Mouse (Mus musculus): Measurements from ENCODE around the gene Tmem63c. TPM values are rescaled to one million over a fixed set of nuclear protein-coding genes. Genes with fewer than 3 reads are reported as not detected.
A peak's percentile ranks its signal among the peaks of the same experiment; 100 is the strongest.

Tmem63c gene
- total and polyA plus RNA-seq, 3 experiments: 0.04 TPM; not detected in 2

DNA sequence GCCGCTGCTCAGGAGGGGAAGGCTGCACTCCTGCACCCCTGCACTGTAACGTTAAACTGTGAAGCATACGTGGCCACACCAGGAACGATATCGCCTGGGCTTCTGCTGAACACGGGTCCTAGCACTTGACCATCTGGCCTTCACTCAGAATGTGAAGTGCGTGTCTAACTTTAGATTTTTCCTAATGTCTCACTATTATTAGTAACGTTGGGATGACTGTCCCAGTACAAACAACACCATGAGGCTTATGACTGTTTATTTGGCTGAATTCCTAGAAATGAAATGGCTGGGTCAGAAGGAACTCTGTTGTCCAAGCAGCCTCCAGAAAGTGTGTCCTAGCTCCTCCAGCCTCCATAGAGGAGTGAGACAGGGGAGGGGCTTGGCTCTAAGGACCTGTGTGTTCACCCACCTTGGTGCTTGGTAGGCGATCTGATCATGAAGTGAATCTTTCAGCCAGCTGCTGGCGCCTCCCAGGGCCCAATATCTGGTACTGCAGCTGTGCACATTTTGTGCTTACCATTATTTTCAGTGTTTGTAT is 21.8 kb upstream of the Tmem63c start (continued):
- TF ChIP-seq POLR2A (IDR thresholded peaks at IDR 0.05; ENCODE audit: control insufficient read depth in 1 of 2, insufficient read depth in 1 of 2, low read depth in 1 of 2, low read length in 2 of 2, poor library complexity in 1 of 2): no peak
- TF ChIP-seq RCOR1 (IDR thresholded peaks at IDR 0.05; ENCODE audit: low read depth, low read length): no peak
- TF ChIP-seq USF2 (IDR thresholded peaks at IDR 0.05; ENCODE audit: borderline replicate concordance in 1 of 2, insufficient read depth in 1 of 2, low read depth in 1 of 2, low read length in 2 of 2): no peak

DNA sequence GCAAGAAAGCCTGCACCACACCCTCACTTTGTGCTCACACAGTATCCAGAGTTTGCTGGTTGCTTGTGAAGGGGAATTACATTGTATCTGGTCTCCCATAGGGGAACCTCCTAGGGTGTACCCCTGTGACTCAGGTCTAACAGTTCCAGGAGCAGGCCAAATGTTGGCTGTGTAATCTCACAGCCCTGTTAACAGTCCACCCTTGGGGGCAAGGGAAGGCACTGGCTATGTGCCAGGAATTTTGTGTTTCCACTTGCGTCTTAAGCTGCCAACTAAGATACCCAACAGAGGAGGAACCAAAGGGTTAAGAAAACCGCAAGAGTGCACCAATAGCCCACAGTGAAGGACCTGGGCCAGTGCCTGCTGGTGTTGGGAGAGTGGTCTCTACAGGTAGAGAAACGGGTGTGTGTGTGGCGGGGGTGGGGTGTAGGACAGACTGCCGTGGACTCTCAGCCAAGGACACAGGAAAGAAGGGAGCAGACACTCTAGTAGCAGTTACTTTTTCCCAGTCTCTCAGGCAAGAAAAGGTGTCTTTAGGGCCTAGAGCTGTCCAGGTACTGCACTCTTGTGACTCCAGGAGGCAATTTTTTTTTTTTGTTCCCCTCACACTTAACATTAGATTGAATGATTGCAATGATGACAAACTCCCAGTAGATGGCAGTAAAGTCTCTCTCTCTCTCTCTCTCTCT is 20.8 kb upstream of the Tmem63c start:
- Histone ChIP-seq H3K4me3 (ENCODE audit: control insufficient read depth in 1 of 2, insufficient read depth in 1 of 2, low read depth in 2 of 2, low read length in 2 of 2) (peak overlapping the region in 1 of 2 experiments; percentile 10; a peak in 1 of 4 replicates), H3K79me2 (ENCODE audit: control insufficient read depth, insufficient read depth, low read length, poor library complexity) (no peaks in the 10 kb centered on the region), H3K4me1 (ENCODE audit: control insufficient read depth in 1 of 2, insufficient read depth in 2 of 2, low read length in 2 of 2) (peaks cover 0 to 10% of the 10 kb centered on the region in 2 experiments; a peak in 2 of 4 replicates), H3K9ac (ENCODE audit: control insufficient read depth, low read depth, low read length, poor library complexity, severe bottlenecking) (no peak overlapping the region), H3K9me3 (replicated peaks; ENCODE audit: insufficient read depth, low read length) (no peaks in the 10 kb centered on the region), H3K27me3 (ENCODE audit: control insufficient read depth in 1 of 2, insufficient read depth in 2 of 2, low read length in 2 of 2) (0 out of 4 replicates have a peak, but pooled peaks cover 0 to 2% of the 10 kb centered on the region in 2 experiments), H3K27ac (ENCODE audit: control insufficient read depth, low read depth, low read length) (no peak overlapping the region), H3K36me3 (ENCODE audit: control insufficient read depth in 1 of 2, insufficient read depth in 2 of 2, low read length in 2 of 2) (no peaks in the 10 kb centered on the region; a peak in 1 of 4 replicates)
- TF ChIP-seq ZNF384 (IDR thresholded peaks at IDR 0.05; ENCODE audit: low read depth, low read length) (peak; percentile 83), POLR2AphosphoS5 (IDR thresholded peaks at IDR 0.05; ENCODE audit: borderline replicate concordance, low read depth, low read length) (no peak), E2F4 (IDR thresholded peaks at IDR 0.05; ENCODE audit: borderline replicate concordance, low read depth, low read length) (no peak), MYC (IDR thresholded peaks at IDR 0.05; ENCODE audit: low read depth, low read length) (no peak), CTCF (IDR thresholded peaks at IDR 0.05 in 2 of 3, conservative IDR thresholded peaks at IDR 0.05 in 1 of 3; ENCODE audit: control insufficient read depth in 1 of 3, insufficient read depth in 1 of 3, low read depth in 2 of 3, low read length in 3 of 3, poor library complexity in 1 of 3, severe bottlenecking in 1 of 3) (peak in 2 of 3 experiments; percentile 49 to 61; a peak in 3 of 6 replicates), MAZ (IDR thresholded peaks at IDR 0.05; ENCODE audit: low read depth, low read length) (no peak), USF1 (IDR thresholded peaks at IDR 0.05; ENCODE audit: low read depth, low read length) (no peak), TCF12 (IDR thresholded peaks at IDR 0.05; ENCODE audit: low read depth, low read length) (no peak), ZKSCAN1 (IDR thresholded peaks at IDR 0.05; ENCODE audit: low read depth, low read length) (no peak), GATA1 (IDR thresholded peaks at IDR 0.05; ENCODE audit: low read depth, low read length) (no peak), JUND (IDR thresholded peaks at IDR 0.05; ENCODE audit: low read depth, low read length) (peak; percentile 97), POLR2AphosphoS2 (IDR thresholded peaks at IDR 0.05; ENCODE audit: low read length) (no peak), EP300 (IDR thresholded peaks at IDR 0.05; ENCODE audit: low read depth in 1 of 2, low read length in 2 of 2) (0 out of 4 replicates have a peak, but pooled peaks of 1 of the 2 experiments have one; percentile 13), MAFK (IDR thresholded peaks at IDR 0.05; ENCODE audit: borderline replicate concordance, low read depth, low read length) (no peak), SMC3 (IDR thresholded peaks at IDR 0.05; ENCODE audit: low read depth, low read length) (peak; percentile 56), USF2 (IDR thresholded peaks at IDR 0.05; ENCODE audit: borderline replicate concordance in 1 of 2, insufficient read depth in 1 of 2, low read depth in 1 of 2, low read length in 2 of 2) (no peak), RAD21 (IDR thresholded peaks at IDR 0.05; ENCODE audit: low read depth, low read length) (peak; percentile 50), CHD1 (IDR thresholded peaks at IDR 0.05; ENCODE audit: low read depth, low read length) (no peak), NELFE (IDR thresholded peaks at IDR 0.05; ENCODE audit: low read depth, low read length) (no peak)
- DNase-seq (ENCODE audit: low read depth, low spot score): peak; percentile 75

All from MEL (cell line).